Mouse (Mus musculus) megakaryocyte, embryonic 14.5 days (primary cell): Measurements from ENCODE around the gene Rag1.

Experiments used
- FLI1 ChIP-seq: IDR thresholded peaks from 2 replicates; pipeline ENCODE4 v1.6.1; 2012; ENCODE audit warnings: low read length, inconsistent platforms, mixed read lengths
- GATA1 ChIP-seq: IDR thresholded peaks from 3 replicates; pipeline ENCODE4 v1.6.1; 2012; ENCODE audit warnings: mixed read lengths, low read length, inconsistent platforms, borderline replicate concordance

GRCm38 (mm10) chr2:101623042-101623441 is 26.3 kb downstream of the Rag1 start:
- TF ChIP-seq FLI1 (no peak), GATA1 (no peak)
